Mouse (Mus musculus): Measurements from ENCODE around the gene Zfp947. TPM values are rescaled to one million over a fixed set of nuclear protein-coding genes. Genes with fewer than 3 reads are reported as not detected.
A peak's percentile ranks its signal among the peaks of the same experiment; 100 is the strongest.
"Not testable (repeated sequence)": the region's sequence is repeated elsewhere in the genome, so short reads cannot be mapped to it uniquely, and the experiment has no call there.

Zfp947 gene
- 1.4 and 1.9 TPM in 2 replicates for polyA plus RNA-seq (2016; fragmentation: Nextera tagmentation; extraction: Ambion mirVana)

DNA sequence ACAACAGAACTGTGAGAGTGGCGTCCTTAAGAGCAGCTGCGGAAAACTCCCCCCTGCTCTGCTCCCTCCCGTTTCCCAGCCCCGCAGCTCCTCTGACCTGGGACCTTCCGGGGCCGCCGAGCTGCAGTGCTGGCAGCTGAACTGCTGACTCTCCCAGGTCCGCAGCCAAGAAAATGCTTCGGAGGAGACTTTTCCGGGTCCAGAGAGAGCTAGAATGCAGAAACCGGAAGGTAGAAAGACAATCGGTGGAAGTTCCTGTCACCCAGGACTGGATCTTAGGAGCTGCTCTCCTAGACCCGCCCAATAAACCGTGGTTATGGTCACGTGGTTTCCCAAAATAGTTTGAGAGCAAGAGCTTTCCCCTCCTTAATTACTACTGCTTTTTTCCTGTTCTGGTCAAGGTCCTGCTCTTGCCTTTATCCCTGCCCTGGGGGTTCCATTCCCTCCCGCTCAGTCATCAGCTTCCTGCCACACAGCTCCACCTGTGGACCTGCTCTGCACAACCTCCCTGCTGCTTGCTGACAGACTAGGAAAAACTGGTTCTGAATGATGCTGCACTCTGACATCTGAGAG is at the start of gene Zfp947:
TSS of gene Zfp947 (minus strand) at position 469 of the 573 bp plus-strand sequence.
- peak; percentile 42 for DNase-seq (ENCODE audit: low spot score)
- not testable (repeated sequence) for H3K4me1 ChIP-seq; H3K27me3 ChIP-seq (ENCODE audit: low read depth, poor library complexity, severe bottlenecking); H3K9me3 ChIP-seq (replicated peaks); H3K36me3 ChIP-seq
- H3K27ac ChIP-seq (replicated peaks), result peak within 1 kb of the TSS; percentile 82
- WGBS, result 0% methylated on average over 16 of the region's 16 CpGs
- H3K4me3 ChIP-seq, result peak within 1 kb of the TSS; percentile 63

DNA sequence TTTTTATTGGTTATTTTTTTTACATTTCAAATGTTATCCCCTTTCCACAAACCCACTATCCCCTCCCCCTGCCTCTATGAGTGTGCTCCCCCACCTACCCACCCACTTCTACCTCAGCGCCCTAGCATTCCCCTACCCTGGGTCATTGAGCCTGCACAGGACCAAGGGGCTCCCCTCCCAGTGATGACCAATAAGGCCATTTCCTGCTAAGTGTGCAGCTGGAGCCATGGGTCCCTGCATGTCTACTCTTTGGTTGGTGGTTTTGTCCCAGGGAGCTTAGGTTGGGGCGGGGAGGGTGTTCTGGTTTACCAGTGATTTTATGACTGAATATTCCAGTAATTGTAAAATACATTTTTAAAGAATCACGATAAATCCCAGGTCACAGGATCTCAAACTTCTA is 686 bp downstream of the Zfp947 start:
- 11% methylated on average over 3 of the region's 3 CpGs for WGBS
- Histone ChIP-seq H3K27ac (replicated peaks) (peak overlapping the region; percentile 82), H3K4me3 (peak overlapping the region; percentile 63)
- DNase-seq (ENCODE audit: low spot score); H3K36me3 ChIP-seq; H3K9me3 ChIP-seq (replicated peaks); H3K4me1 ChIP-seq; H3K27me3 ChIP-seq (ENCODE audit: low read depth, poor library complexity, severe bottlenecking): not testable (repeated sequence)

DNA sequence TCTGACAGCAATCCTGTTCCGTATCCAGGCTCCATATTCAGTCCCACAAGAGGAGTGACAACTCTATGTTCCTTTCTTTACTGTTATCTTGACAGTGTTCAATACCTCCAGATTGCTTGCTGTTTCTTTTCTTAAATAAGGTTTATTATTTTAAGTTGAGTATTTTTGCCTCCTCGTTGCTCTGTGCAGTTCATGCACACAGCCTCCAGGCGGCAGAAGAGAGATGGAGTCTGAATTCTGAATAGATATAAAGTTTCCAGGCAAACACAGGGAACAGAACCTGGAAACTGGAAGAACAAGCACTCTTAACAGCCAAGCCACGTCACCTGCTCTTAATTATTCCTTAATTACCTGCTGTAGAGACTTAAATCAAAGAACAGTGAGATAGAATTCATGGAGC is 12.0 kb downstream of the Zfp947 start:
- H3K4me3 ChIP-seq; DNase-seq (ENCODE audit: low spot score); H3K9me3 ChIP-seq (replicated peaks); H3K36me3 ChIP-seq; H3K4me1 ChIP-seq; H3K27me3 ChIP-seq (ENCODE audit: low read depth, poor library complexity, severe bottlenecking); H3K27ac ChIP-seq (replicated peaks): not testable (repeated sequence)
- WGBS, result 67% methylated on average over 4 of the region's 4 CpGs

DNA sequence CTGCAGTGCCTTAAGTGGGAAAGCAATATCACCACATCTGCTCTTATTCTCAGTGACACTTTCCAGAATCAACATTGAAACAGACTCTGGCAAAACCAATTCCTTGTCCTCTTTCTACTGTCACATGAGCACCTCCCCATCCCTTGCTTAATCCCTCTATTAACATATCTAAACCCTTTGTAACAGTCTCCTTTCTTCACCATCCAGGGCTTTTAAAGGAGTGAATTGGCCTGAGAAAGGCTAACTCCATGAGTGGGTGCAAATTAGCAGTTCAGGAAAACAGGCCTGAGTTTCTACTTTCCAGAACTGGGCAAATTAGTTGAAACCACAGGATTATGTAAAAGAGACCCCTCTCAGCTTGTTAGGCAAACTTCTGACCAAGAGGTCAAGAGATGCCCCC is 47.2 kb downstream of the Zfp947 start:
- DNase-seq (ENCODE audit: low spot score), result no peak
- Histone ChIP-seq H3K27ac (replicated peaks) (no peak overlapping the region), H3K4me3 (no peak overlapping the region), H3K9me3 (replicated peaks) (no peaks in the 10 kb centered on the region), H3K4me1 (no peaks in the 10 kb centered on the region), H3K27me3 (ENCODE audit: low read depth, poor library complexity, severe bottlenecking) (no peaks in the 10 kb centered on the region), H3K36me3 (no peaks in the 10 kb centered on the region)

Other genes with a start within 250 kb of the Zfp947 start
- 22.0 and 22.2 TPM in 2 replicates for gene Zfp942, start 203.7 kb downstream of the Zfp947 start, polyA plus RNA-seq (2016; fragmentation: Nextera tagmentation; extraction: Ambion mirVana)
- gene Zfp943, start 203.6 kb downstream of the Zfp947 start, polyA plus RNA-seq (2016; fragmentation: Nextera tagmentation; extraction: Ambion mirVana), result 14.8 and 16.9 TPM in 2 replicates
- gene Zfp994, start 59.4 kb upstream of the Zfp947 start, polyA plus RNA-seq (2016; fragmentation: Nextera tagmentation; extraction: Ambion mirVana), result 2.5 and 3.0 TPM in 2 replicates
- 8.1 and 9.0 TPM in 2 replicates for gene CT030661.1, start 148.6 kb upstream of the Zfp947 start, polyA plus RNA-seq (2016; fragmentation: Nextera tagmentation; extraction: Ambion mirVana)
- 14.8 TPM in 2 replicates for gene Zfp944, start 195.2 kb upstream of the Zfp947 start, polyA plus RNA-seq (2016; fragmentation: Nextera tagmentation; extraction: Ambion mirVana)
- gene Zfp758, start 195.3 kb upstream of the Zfp947 start, polyA plus RNA-seq (2016; fragmentation: Nextera tagmentation; extraction: Ambion mirVana), result 7.7 and 9.0 TPM in 2 replicates

Data from midbrain, embryonic 10.5 days (tissue).